Mouse (Mus musculus) MEL (cell line): ENCODE measurements around the gene Tead1.

ENCODE experiments used
- CTCF ChIP-seq, 3 experiments: IDR thresholded peaks in 2 of 3; conservative IDR thresholded peaks in 1 of 3; 2 replicates each; pipeline ENCODE4 v1.5.1; 2011 to 2012; ENCODE audit warnings: low read length in 3 of 3, low read depth in 2 of 3, mild to moderate bottlenecking in 2 of 3, improper control_type of control experiment in 1 of 3, inconsistent platforms in 1 of 3, mixed read lengths in 1 of 3, moderate library complexity in 1 of 3; ENCODE audit not compliant: control insufficient read depth in 1 of 3, insufficient read depth in 1 of 3, poor library complexity in 1 of 3, severe bottlenecking in 1 of 3
- EP300 ChIP-seq, 2 experiments: IDR thresholded peaks; 2 replicates each; pipeline ENCODE4 v1.6.1; 2011; ENCODE audit warnings: improper control_type of control experiment in 2 of 2, low read length in 2 of 2, low read depth in 1 of 2, mild to moderate bottlenecking in 1 of 2
- GATA1 ChIP-seq: IDR thresholded peaks from 2 replicates; pipeline ENCODE4 v1.6.1; 2011; ENCODE audit warnings: low read depth, low read length, improper control_type of control experiment
- MAFK ChIP-seq: IDR thresholded peaks from 2 replicates; pipeline ENCODE4 v1.6.1; 2011; ENCODE audit warnings: low read depth, mild to moderate bottlenecking, low read length, improper control_type of control experiment, borderline replicate concordance
- MYC ChIP-seq: IDR thresholded peaks from 2 replicates; pipeline ENCODE4 v1.6.1; 2011; ENCODE audit warnings: low read depth, mild to moderate bottlenecking, low read length, improper control_type of control experiment, moderate library complexity
- NELFE ChIP-seq: IDR thresholded peaks from 2 replicates; pipeline ENCODE4 v1.6.1; 2011; ENCODE audit warnings: low read depth, low read length, improper control_type of control experiment
- POLR2A ChIP-seq, 2 experiments: IDR thresholded peaks; 2 replicates each; pipeline ENCODE4 v1.6.1; 2011 to 2012; ENCODE audit warnings: low read length in 2 of 2, mild to moderate bottlenecking in 2 of 2, control low read depth in 1 of 2, improper control_type of control experiment in 1 of 2, low read depth in 1 of 2, moderate library complexity in 1 of 2; ENCODE audit not compliant: control insufficient read depth in 1 of 2, insufficient read depth in 1 of 2, poor library complexity in 1 of 2
- POLR2AphosphoS5 ChIP-seq: IDR thresholded peaks from 2 replicates; pipeline ENCODE4 v1.6.1; 2012; ENCODE audit warnings: low read depth, borderline replicate concordance, mild to moderate bottlenecking, inconsistent platforms, low read length, moderate library complexity, mixed read lengths
- TAL1 ChIP-seq: IDR thresholded peaks from 2 replicates; pipeline ENCODE4 v1.6.1; 2012; ENCODE audit warnings: mild to moderate bottlenecking, inconsistent platforms, low read length, moderate library complexity, mixed read lengths
- TBP ChIP-seq: IDR thresholded peaks from 2 replicates; pipeline ENCODE4 v1.8.0; 2011; ENCODE audit warnings: low read depth, low read length, improper control_type of control experiment
- UBTF ChIP-seq: IDR thresholded peaks from 2 replicates; pipeline ENCODE4 v1.6.1; 2012; ENCODE audit warnings: low read depth, mild to moderate bottlenecking, inconsistent platforms, low read length, improper control_type of control experiment, moderate library complexity, borderline replicate concordance; ENCODE audit not compliant: insufficient read depth
- ZKSCAN1 ChIP-seq: IDR thresholded peaks from 2 replicates; pipeline ENCODE4 v1.6.1; 2012; ENCODE audit warnings: low read depth, mild to moderate bottlenecking, inconsistent platforms, low read length, improper control_type of control experiment, moderate library complexity
- ZMIZ1 ChIP-seq: IDR thresholded peaks from 2 replicates; pipeline ENCODE4 v1.6.1; 2012; ENCODE audit warnings: low read depth, mild to moderate bottlenecking, inconsistent platforms, low read length, improper control_type of control experiment, moderate library complexity

GRCm38 (mm10) chr7:112919845-112920244, 240.7 kb downstream of the Tead1 start:
- no peak for TF ChIP-seq MAFK
- no peak for TF ChIP-seq POLR2AphosphoS5
- peak in 1 of 3 experiments; percentile 19; a peak in 1 of 6 replicates for TF ChIP-seq CTCF (IDR thresholded peaks at IDR 0.05 in 2 of 3, conservative IDR thresholded peaks at IDR 0.05 in 1 of 3; ENCODE audit: control insufficient read depth in 1 of 3, insufficient read depth in 1 of 3, low read depth in 2 of 3, low read length in 3 of 3, poor library complexity in 1 of 3, severe bottlenecking in 1 of 3)
- no peak for TF ChIP-seq MYC
- TF ChIP-seq UBTF, result no peak
- no peak for TF ChIP-seq ZKSCAN1
- TF ChIP-seq POLR2A (IDR thresholded peaks at IDR 0.05; ENCODE audit: control insufficient read depth in 1 of 2, insufficient read depth in 1 of 2, low read depth in 1 of 2, low read length in 2 of 2, poor library complexity in 1 of 2), result no peak
- TF ChIP-seq TBP, result no peak
- no peak for TF ChIP-seq TAL1
- no peak for TF ChIP-seq ZMIZ1
- no peak for TF ChIP-seq EP300 (IDR thresholded peaks at IDR 0.05; ENCODE audit: low read depth in 1 of 2, low read length in 2 of 2)
- no peak for TF ChIP-seq NELFE
- TF ChIP-seq GATA1, result no peak
